Mouse (Mus musculus): Measurements from ENCODE around the gene Gm20738.
"Not testable (repeated sequence)": the region's sequence is repeated elsewhere in the genome, so short reads cannot be mapped to it uniquely, and the experiment has no call there.

The Gm20738 gene

DNA sequence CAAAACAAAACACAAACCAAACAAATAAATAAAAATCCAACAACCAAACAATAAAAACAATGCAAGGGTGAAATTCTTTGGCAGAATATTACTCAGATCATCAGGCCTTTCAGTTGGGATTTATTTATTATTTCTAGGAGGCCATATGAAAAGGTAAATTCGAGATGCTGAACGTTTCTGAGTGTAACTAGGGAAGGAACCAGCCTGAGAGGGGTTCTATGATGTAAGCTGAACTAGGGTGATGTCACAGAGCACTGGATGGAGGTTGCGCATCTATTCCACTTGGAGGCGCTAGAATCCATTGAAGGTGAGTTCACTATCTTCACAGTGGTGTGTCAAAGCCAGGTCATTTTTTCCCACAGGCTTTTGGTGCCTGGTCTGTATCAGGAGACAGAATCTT, at the start of gene Gm20738:
Gm20738 (plus strand) TSS at position 301 of the 400 bp plus-strand sequence.
- in situ Hi-C loops (cut with MboI): not testable (repeated sequence)

All from mature B cell (primary cell).